Mouse (Mus musculus) ovary, adult 2 months (tissue): ENCODE results near the gene Dnah1. TPM values are rescaled to one million over a fixed set of nuclear protein-coding genes. Genes with fewer than 3 reads are reported as not detected.

Experiments used
- polyA plus RNA-seq: library from polyadenylated mRNA; depleted of rRNA; stranded (reverse); fragments of >200 nt; gene quantifications from 2 replicates; pipeline ENCODE4 v1.2.3, GENCODE M21; 2012; rRNA removed

Dnah1 gene
- polyA plus RNA-seq, result 5.8 and 7.6 TPM in 2 replicates

DNA sequence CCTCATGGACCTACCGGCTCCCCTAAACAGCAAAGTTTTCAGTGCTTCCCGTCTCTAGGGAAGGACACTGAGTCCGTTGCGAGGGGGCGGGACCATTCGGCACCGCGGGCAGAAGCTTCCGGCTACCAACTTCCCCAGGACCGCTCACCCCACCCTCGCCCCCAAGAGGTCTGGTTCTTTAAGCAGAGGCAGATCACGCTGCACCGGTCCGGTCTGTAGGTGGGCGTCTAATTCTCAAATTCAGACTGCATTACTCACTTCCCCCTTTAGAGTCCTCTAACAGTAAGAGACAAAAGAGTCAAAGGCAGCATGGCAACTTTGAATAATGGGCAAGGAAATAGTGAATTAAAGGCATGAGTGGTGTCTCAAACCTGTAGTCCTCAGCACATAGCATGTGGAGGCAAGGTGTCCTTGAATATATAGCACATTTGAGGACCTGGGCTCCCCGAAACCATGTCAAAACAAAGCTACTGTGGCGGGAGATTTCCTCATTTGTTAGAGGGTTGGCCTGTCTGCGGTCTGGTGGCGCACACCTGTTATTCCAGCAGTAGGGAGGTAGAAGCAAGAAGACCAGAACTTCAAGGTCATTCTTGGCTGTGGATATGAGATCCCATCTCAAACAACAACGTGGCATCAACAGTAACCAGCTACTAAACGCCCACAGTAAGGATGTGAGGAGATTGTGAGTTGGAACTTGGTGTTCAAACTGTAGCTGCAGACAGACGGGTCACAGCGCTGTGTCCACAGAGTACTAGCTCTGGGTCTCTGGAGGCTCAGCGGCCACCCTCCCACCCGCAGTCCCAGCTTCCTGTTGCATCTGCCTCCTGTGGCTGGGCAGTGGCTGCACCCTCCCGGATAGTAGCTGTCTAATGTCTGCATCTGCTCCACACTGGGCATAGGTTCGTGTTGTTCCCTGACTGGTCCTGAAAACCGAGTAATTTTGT is at the start of gene Dnah1:
TSS of gene Dnah1 (minus strand) at position 48 of the 944 bp plus-strand sequence.

GRCm38 (mm10) chr14:31336369-31337155 is 12.9 kb upstream of the Dnah1 start, which contains the start of gene Capn7:
Gene Capn7 (plus strand): TSS chr14:31336638.

DNA sequence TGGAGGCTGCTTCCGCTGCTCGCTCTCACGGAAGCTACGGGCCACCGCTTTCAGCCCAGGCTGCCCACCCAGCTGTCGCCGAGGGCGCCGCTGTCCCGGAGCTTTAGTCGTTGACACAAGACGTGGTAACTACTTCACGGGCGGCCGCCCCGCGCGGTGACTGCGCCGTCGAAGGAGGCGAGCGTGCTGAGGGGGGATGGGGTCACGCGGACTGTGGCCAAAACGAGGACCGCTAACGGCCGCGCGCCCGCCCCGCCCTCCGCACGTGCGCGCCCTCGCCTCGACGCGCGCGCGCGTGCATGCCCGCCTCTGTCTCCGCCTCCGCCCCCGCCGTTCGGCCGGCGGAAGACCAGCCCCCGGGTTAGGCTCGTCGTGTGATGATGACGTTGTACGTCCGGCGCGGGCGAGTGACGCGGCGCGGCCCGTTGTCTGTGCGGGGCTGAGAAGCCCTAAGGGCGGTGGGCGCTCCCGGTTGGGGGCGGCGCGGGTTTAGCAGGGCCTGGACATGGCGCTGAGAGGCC is 72.6 kb downstream of the Dnah1 start, which contains the start of the genes Phf7 and Bap1:
TSS of gene Phf7 (minus strand) at position 234 of the 521 bp plus-strand sequence.
TSS of gene Bap1 (plus strand) at position 367 of the 521 bp plus-strand sequence.

DNA sequence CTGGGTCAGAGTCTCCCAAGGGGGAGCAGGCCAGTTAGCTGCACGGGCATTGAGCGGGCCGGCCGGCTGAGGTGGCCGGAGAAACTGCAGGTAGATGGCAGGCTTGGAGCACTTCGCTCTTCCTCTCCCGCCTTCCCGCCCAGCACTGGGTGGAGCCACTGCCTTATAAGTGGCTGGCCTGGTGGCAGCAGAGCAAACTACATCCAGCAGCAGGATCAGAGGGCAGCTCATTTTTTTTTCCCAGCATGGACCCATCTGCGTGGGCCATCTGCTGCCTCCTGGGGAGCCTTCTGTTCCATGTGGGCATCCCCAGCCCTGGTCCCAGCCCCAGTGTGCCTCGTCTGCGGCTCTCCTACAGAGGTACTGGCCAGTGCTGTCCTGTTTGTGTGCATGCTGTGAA is 106.0 kb downstream of the Dnah1 start, which contains the start of gene Sema3g:
TSS of gene Sema3g (plus strand) at position 195 of the 400 bp plus-strand sequence.

GRCm38 (mm10) chr14:31216846-31217245 is 106.8 kb downstream of the Dnah1 start, which contains the start of gene Nisch:
Gene Nisch (minus strand): TSS chr14:31216946.

Other genes with a start within 250 kb of the Dnah1 start
- gene Smim4, start 194.9 kb downstream of the Dnah1 start, polyA plus RNA-seq, result 37.4 and 49.0 TPM in 2 replicates
- gene Nt5dc2, start 192.8 kb downstream of the Dnah1 start, polyA plus RNA-seq, result 219 and 301 TPM in 2 replicates
- gene Stab1, start 155.3 kb downstream of the Dnah1 start, polyA plus RNA-seq, result 154 and 157 TPM in 2 replicates
- gene Tnnc1, start 115.6 kb downstream of the Dnah1 start, polyA plus RNA-seq, result 0.57 and 1.1 TPM in 2 replicates
- gene Nisch, start 107.0 kb downstream of the Dnah1 start, polyA plus RNA-seq, result 521 and 546 TPM in 2 replicates
- gene Sema3g, start 106.0 kb downstream of the Dnah1 start, polyA plus RNA-seq, result 27.2 and 32.3 TPM in 2 replicates
- gene Phf7, start 72.6 kb downstream of the Dnah1 start, polyA plus RNA-seq, result 4.6 and 4.7 TPM in 2 replicates
- gene Bap1, start 72.4 kb downstream of the Dnah1 start, polyA plus RNA-seq, result 65.6 and 92.0 TPM in 2 replicates
- gene Capn7, start 12.7 kb upstream of the Dnah1 start, polyA plus RNA-seq, result 10.3 and 13.6 TPM in 2 replicates
- gene Sh3bp5, start 112.2 kb upstream of the Dnah1 start, polyA plus RNA-seq, result 33.6 and 34.0 TPM in 2 replicates
- 34.9 and 54.4 TPM in 2 replicates for gene Eaf1, start 170.5 kb upstream of the Dnah1 start, polyA plus RNA-seq
- 7.1 and 7.5 TPM in 2 replicates for gene Mettl6, start 171.1 kb upstream of the Dnah1 start, polyA plus RNA-seq